Mouse (Mus musculus) embryonic facial prominence, embryonic 12.5 days (tissue): ENCODE measurements around the gene Fxyd7. TPM values are rescaled to one million over a fixed set of nuclear protein-coding genes. Genes with fewer than 3 reads are reported as not detected.

Experiments used
- microRNA-seq: library from miRNA; unstranded; fragments of <30 nt; microRNA quantifications from one replicate; pipeline ENCODE4, GENCODE M21; 2017
- polyA plus RNA-seq: library from polyadenylated mRNA; unstranded; fragments of >200 nt; fragmentation: Nextera tagmentation; extraction: Ambion mirVana; gene quantifications from 2 replicates; pipeline ENCODE4 v1.2.1, GENCODE M21; 2016

The Fxyd7 gene
- polyA plus RNA-seq, 1 experiment from 2014 or later: 26.0 TPM

Small RNA genes within 50 kb of the gene (microRNA-seq; reads per million reads assigned to microRNA genes)
- gene Mir7050: not detected

Other genes starting within 250 kb of the Fxyd7 start
- 0.24 TPM in 1 of 2 replicates, not detected in the other for gene Ffar2, start 227.7 kb downstream of the Fxyd7 start, polyA plus RNA-seq
- gene Ffar3, start 195.3 kb downstream of the Fxyd7 start, polyA plus RNA-seq: 0.13 TPM in 1 of 2 replicates, not detected in the other
- not detected in 2 replicates for gene Ffar1, start 189.9 kb downstream of the Fxyd7 start, polyA plus RNA-seq
- 0.09 and 0.17 TPM in 2 replicates for gene Cd22, start 171.1 kb downstream of the Fxyd7 start, polyA plus RNA-seq
- 0.26 and 0.29 TPM in 2 replicates for gene Mag, start 136.6 kb downstream of the Fxyd7 start, polyA plus RNA-seq
- gene Hamp2, start 126.8 kb downstream of the Fxyd7 start, polyA plus RNA-seq: not detected in 2 replicates
- gene Hamp, start 107.4 kb downstream of the Fxyd7 start, polyA plus RNA-seq: not detected in 2 replicates
- 31.8 and 32.7 TPM in 2 replicates for gene Usf2, start 94.7 kb downstream of the Fxyd7 start, polyA plus RNA-seq
- gene Lsr, start 78.0 kb downstream of the Fxyd7 start, polyA plus RNA-seq: 25.6 and 26.2 TPM in 2 replicates
- gene Fam187b, start 77.7 kb downstream of the Fxyd7 start, polyA plus RNA-seq: 1.4 and 2.0 TPM in 2 replicates
- 11.0 and 13.6 TPM in 2 replicates for gene Fxyd5, start 9.0 kb downstream of the Fxyd7 start, polyA plus RNA-seq
- gene Fxyd1, start 5.7 kb upstream of the Fxyd7 start, polyA plus RNA-seq: 24.2 and 31.1 TPM in 2 replicates
- gene Lgi4, start 7.9 kb upstream of the Fxyd7 start, polyA plus RNA-seq: 1.5 and 2.0 TPM in 2 replicates
- gene Fxyd3, start 25.2 kb upstream of the Fxyd7 start, polyA plus RNA-seq: 16.6 and 19.2 TPM in 2 replicates
- gene Hpn, start 63.8 kb upstream of the Fxyd7 start, polyA plus RNA-seq: 3.7 and 4.2 TPM in 2 replicates
- 4.5 and 5.1 TPM in 2 replicates for gene Scn1b, start 75.5 kb upstream of the Fxyd7 start, polyA plus RNA-seq
- gene Gramd1a, start 104.4 kb upstream of the Fxyd7 start, polyA plus RNA-seq: 97.4 and 109 TPM in 2 replicates
- not detected in 2 replicates for gene Scgb2b2, start 239.0 kb upstream of the Fxyd7 start, polyA plus RNA-seq
- not detected in 2 replicates for gene Scgb1b2, start 240.4 kb upstream of the Fxyd7 start, polyA plus RNA-seq